Mouse (Mus musculus) midbrain, embryonic 16.5 days (tissue): Measurements from ENCODE around the gene Wdr25. TPM values are rescaled to one million over a fixed set of nuclear protein-coding genes. Genes with fewer than 3 reads are reported as not detected.

ENCODE experiments used
- ATAC-seq: fragments of 200-750 bp; cut with Nextera tagmentation; 2 replicates; pipeline ENCODE4 v1.8.0; 2017; ENCODE audit warnings: moderate TSS enrichment
- H3K27ac ChIP-seq: fragments of 300-500 bp; sonication (generic); 2 replicates; pipeline ENCODE4 v1.5.1; 2014; ENCODE audit warnings: mild to moderate bottlenecking, low read length, mixed read lengths
- H3K27me3 ChIP-seq: fragments of 300-500 bp; sonication (generic); 2 replicates; pipeline ENCODE4 v1.6.1; 2014; ENCODE audit warnings: low read depth, low read length, mixed read lengths; ENCODE audit not compliant: control insufficient read depth, insufficient read depth
- H3K36me3 ChIP-seq: fragments of 300-500 bp; sonication (generic); 2 replicates; pipeline ENCODE4 v1.6.1; 2014; ENCODE audit warnings: mild to moderate bottlenecking, low read length, moderate library complexity, mixed read lengths; ENCODE audit not compliant: control insufficient read depth, insufficient read depth
- H3K4me1 ChIP-seq: fragments of 300-500 bp; sonication (generic); 2 replicates; pipeline ENCODE4 v1.6.1; 2014; ENCODE audit warnings: mild to moderate bottlenecking, low read length, mixed read lengths; ENCODE audit not compliant: control insufficient read depth, insufficient read depth
- H3K4me2 ChIP-seq: fragments of 300-500 bp; sonication (generic); 2 replicates; pipeline ENCODE4 v1.6.1; 2014; ENCODE audit warnings: mild to moderate bottlenecking, low read length, mixed read lengths
- H3K4me3 ChIP-seq: fragments of 300-500 bp; sonication (generic); 2 replicates; pipeline ENCODE4 v1.5.1; 2014; ENCODE audit warnings: low read depth, mild to moderate bottlenecking, low read length, moderate library complexity, mixed read lengths
- H3K9ac ChIP-seq: fragments of 300-500 bp; sonication (generic); 2 replicates; pipeline ENCODE4 v1.6.1; 2014; ENCODE audit warnings: low read depth, low read length, mixed read lengths
- H3K9me3 ChIP-seq: fragments of 300-500 bp; sonication (generic); replicated peaks from 2 replicates; pipeline ENCODE4 v1.6.1; 2014; ENCODE audit warnings: mild to moderate bottlenecking, low read length, mixed read lengths; ENCODE audit not compliant: control insufficient read depth, poor library complexity, severe bottlenecking
- WGBS: fragments of 180-500 bp; shearing (Covaris S2); extraction: QIAGEN DNeasy Blood & Tissue Kit; methylation state at CpG from one replicate; pipeline ENCODE4 v1.1.7; 2014; 5-methylcytosine and 5-hydroxymethylcytosine counted together
- polyA plus RNA-seq: library from polyadenylated mRNA; unstranded; fragments of >200 nt; fragmentation: Nextera tagmentation; extraction: Ambion mirVana; gene quantifications from 2 replicates; pipeline ENCODE4 v1.2.1, GENCODE M21; 2015

The Wdr25 gene
- polyA plus RNA-seq, 1 experiment from 2014 or later: 6.3 TPM

DNA sequence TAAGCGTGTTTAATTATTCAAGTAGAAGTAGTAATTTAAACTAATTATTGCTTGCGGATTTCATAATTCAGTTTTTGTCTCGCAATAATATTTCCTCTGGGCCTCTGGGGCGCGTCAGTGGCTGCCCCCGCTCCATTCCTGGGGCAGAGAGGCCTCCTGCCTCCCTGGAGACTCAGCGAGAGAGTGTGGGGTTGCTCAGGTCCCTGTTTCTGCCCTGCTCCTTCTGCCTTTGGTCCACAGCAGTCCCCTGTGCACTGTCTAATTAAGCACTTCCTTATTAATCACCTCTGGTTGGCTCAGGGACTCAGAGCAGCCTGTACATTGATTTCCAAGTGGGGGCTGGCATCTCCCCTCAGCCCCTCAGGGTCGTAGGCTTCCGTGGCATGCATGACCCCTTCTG is 24.1 kb downstream of the Wdr25 start:
- WGBS: 28% methylated on average over 9 of the region's 9 CpGs
- Histone ChIP-seq H3K9me3 (no peaks in the 10 kb centered on the region), H3K27me3 (no peaks in the 10 kb centered on the region), H3K27ac (no peak overlapping the region), H3K9ac (no peak overlapping the region), H3K36me3 (no peaks in the 10 kb centered on the region), H3K4me1 (peaks cover 50% of the 10 kb centered on the region), H3K4me2 (no peak overlapping the region), H3K4me3 (no peak overlapping the region)
- ATAC-seq: no peak

DNA sequence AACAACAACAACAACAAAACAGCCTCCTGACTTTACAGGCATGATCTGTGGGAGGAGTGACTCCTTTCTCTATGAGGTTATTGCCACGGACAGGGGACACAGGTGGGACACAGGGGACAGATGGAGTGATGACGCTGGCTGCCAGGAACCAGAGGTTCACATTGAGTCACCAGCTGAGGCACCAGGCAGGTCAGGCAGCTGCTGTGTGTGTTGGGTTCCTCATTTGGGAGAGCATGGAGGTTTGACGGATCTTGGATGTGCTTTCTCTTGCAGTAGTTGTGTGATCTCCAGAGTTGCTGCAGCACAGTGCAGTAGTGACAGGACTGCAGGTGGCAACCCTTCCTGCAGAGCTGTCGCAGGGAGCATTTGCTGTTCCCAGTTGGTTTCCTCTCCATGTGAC is 25.3 kb downstream of the Wdr25 start:
- WGBS: 65% methylated on average over 4 of the region's 4 CpGs
- Histone ChIP-seq H3K36me3 (no peaks in the 10 kb centered on the region), H3K9me3 (no peaks in the 10 kb centered on the region), H3K4me1 (peaks cover 42% of the 10 kb centered on the region), H3K27me3 (no peaks in the 10 kb centered on the region), H3K4me2 (no peak overlapping the region), H3K27ac (no peak overlapping the region), H3K9ac (no peak overlapping the region), H3K4me3 (no peak overlapping the region)
- ATAC-seq: no peak

DNA sequence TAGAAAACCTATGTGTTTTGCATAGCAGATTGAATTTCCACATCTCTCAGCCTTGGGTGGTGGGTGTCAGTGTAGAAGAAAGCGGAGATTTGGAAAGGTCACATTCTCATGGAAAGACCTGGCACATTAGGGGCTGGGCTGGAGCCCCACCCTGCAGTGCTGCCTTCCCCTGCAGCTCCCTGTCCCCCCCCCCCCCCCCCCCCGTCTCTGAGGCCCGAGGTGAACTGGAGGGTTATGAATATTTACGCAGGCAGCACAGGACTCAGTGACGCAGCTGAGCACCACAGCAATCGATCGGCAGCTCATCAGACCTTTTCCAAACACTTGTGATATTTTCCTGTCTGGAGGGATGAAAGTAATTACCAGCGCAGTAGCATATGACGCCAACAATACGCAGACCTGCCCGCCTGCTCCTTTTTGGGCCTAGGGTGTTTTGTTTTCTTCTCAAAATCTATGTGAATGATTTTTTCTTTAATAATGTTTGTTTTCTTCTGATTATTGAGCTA is 33.2 kb downstream of the Wdr25 start:
- no peaks in the 10 kb centered on the region for H3K27me3 ChIP-seq
- 42% methylated on average over 9 of the region's 11 CpGs for WGBS
- H3K27ac ChIP-seq: no peak overlapping the region
- H3K4me1 ChIP-seq: peaks cover 14% of the 10 kb centered on the region; the same call in 1 of the 2 replicates
- ATAC-seq: no peak
- H3K4me2 ChIP-seq: no peak overlapping the region
- no peak overlapping the region for H3K9ac ChIP-seq
- no peak overlapping the region for H3K4me3 ChIP-seq
- H3K9me3 ChIP-seq: no peaks in the 10 kb centered on the region
- no peaks in the 10 kb centered on the region for H3K36me3 ChIP-seq

DNA sequence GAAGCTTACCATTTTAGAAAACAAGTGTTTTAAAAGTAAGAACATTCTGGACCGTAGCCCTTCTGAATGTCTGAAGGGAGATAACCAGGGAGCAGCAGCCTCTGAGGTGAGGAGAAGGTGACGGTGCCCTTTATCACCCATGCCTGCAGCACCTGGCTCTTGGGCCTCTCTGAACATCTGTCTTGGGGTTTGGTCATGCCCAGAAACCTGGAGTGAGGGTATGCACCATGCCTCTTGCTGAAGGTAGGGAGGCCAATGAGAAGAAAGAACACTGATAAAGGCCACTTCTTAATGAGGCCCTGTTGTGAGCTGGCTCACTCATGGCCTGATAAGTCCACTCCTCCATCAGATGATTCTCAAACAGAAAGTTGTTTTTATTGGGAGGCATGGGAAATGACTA is 34.8 kb downstream of the Wdr25 start:
- no peak overlapping the region for H3K9ac ChIP-seq
- no peaks in the 10 kb centered on the region for H3K36me3 ChIP-seq
- no peaks in the 10 kb centered on the region for H3K27me3 ChIP-seq
- no peak for ATAC-seq
- H3K4me3 ChIP-seq: no peak overlapping the region
- WGBS: 85% methylated on average over 2 of the region's 2 CpGs
- H3K27ac ChIP-seq: no peak overlapping the region
- H3K4me1 ChIP-seq: peaks cover 14% of the 10 kb centered on the region
- no peaks in the 10 kb centered on the region for H3K9me3 ChIP-seq
- H3K4me2 ChIP-seq: no peak overlapping the region

DNA sequence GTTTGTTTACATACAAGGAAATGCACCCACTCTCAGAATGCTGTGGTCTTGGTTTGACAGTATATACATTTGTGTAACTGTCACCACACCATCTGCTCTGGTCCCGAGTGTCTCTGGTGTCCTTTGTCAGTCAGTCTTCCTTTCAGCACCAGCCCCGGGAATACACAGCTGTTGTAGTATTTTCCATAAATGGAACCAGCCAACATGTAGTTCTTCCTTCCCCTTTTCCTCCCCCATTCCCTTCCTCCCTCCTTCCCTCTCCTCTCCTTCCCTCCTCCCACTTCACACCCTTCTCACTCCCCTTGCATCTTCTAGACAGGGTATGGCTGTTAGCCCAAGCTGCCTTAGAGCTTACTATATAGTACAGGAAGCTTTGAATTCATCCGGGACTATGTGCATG is 36.0 kb downstream of the Wdr25 start:
- peaks cover 14% of the 10 kb centered on the region for H3K4me1 ChIP-seq
- 70% methylated on average over 3 of the region's 3 CpGs for WGBS
- no peaks in the 10 kb centered on the region for H3K27me3 ChIP-seq
- H3K9me3 ChIP-seq: no peaks in the 10 kb centered on the region
- no peak for ATAC-seq
- H3K36me3 ChIP-seq: no peaks in the 10 kb centered on the region
- no peak overlapping the region for H3K9ac ChIP-seq
- no peak overlapping the region for H3K4me2 ChIP-seq
- no peak overlapping the region for H3K27ac ChIP-seq
- no peak overlapping the region for H3K4me3 ChIP-seq

DNA sequence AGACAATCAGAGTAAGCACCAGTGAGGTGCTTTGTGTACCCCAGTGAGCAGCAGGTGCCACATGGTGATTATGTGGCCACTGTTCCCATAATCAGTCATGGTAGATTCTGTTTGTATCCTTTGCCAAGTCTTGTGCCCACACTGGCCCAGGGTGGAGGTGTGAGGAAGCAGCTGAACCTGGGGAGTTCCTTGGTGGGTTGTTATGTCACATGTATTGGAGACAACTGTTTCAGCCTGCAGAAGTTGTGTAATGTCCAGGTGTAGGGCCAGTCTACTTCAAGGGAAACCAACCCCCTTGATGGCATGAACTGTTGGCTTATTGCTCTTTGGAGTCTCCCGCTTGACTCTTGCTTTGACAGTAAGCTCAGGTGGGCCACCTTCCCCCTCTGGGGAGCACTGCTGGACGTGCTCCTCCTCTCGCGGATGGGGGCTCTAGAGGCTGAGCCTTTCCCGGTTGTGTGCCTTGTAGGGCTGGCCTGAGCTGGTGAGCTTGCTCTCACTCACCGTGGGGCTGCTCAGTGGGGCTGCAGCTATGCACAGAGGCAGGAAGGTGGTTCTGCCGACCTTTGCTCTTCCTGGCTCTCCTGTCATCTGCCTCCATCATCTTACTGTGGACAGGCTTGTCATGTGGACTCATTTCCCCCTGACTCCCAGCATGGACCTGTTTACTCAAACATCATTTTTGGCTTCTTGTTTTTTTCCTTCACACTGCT is 38.1 kb downstream of the Wdr25 start:
- WGBS: 61% methylated on average over 7 of the region's 7 CpGs
- Histone ChIP-seq H3K4me3 (no peak overlapping the region), H3K27me3 (no peaks in the 10 kb centered on the region; the same call in 1 of the 2 replicates), H3K36me3 (no peaks in the 10 kb centered on the region), H3K9ac (no peak overlapping the region), H3K9me3 (no peaks in the 10 kb centered on the region), H3K4me2 (no peak overlapping the region), H3K4me1 (peaks cover 14% of the 10 kb centered on the region), H3K27ac (no peak overlapping the region)
- ATAC-seq: no peak

DNA sequence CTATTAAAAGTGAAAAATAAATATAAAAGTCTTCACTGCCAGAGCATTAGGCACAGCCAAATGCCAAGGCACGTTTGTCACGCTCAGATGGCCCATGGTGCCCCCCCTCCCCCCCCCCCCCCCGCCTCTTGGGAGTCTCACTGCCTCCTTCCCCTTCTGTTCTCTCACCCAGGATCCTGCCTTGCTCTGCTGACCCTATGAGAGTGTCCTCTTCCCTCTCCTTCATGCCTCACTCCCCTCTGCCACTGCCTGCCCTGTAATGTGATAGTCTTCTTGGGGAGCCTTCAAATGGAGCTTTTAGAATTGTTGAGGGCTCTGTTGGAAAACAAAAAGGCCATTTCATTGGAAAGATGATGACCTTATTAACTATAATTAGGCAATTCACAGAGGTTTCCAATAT is 38.7 kb downstream of the Wdr25 start:
- no peak for ATAC-seq
- peaks cover 10% of the 10 kb centered on the region for H3K4me1 ChIP-seq
- no peaks in the 10 kb centered on the region for H3K36me3 ChIP-seq
- H3K9me3 ChIP-seq: no peaks in the 10 kb centered on the region
- no peak overlapping the region for H3K9ac ChIP-seq
- no peak overlapping the region for H3K4me3 ChIP-seq
- H3K4me2 ChIP-seq: no peak overlapping the region
- H3K27ac ChIP-seq: no peak overlapping the region
- no peaks in the 10 kb centered on the region; the same call in 1 of the 2 replicates for H3K27me3 ChIP-seq
- 17% methylated on average over 2 of the region's 3 CpGs for WGBS

DNA sequence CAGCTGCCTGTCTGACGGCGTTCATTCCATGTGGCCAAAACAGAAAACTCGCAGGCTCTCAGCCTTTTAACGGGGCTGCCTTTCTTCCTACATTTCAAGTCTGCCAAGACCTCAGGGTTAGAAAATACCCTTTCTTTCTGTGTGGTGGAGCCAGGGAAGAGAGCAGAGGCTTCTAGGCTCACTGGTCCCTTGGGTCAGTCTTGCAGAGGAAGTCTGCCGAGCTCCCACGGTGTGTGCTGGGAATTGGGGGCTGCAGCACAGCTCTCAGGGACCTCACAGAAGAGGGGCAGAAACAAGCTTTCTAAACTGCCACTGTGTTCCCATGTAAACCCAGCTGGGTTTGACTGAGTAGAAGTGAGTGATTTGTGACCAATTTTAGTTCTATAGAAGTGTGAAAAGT is 40.8 kb downstream of the Wdr25 start:
- H3K9me3 ChIP-seq: no peaks in the 10 kb centered on the region
- H3K4me3 ChIP-seq: no peak overlapping the region
- 73% methylated on average over 6 of the region's 6 CpGs for WGBS
- no peak overlapping the region for H3K9ac ChIP-seq
- no peak overlapping the region for H3K27ac ChIP-seq
- no peaks in the 10 kb centered on the region for H3K36me3 ChIP-seq
- no peak overlapping the region for H3K4me2 ChIP-seq
- ATAC-seq: no peak
- H3K27me3 ChIP-seq: no peaks in the 10 kb centered on the region; the same call in 1 of the 2 replicates
- peaks cover 3% of the 10 kb centered on the region for H3K4me1 ChIP-seq

DNA sequence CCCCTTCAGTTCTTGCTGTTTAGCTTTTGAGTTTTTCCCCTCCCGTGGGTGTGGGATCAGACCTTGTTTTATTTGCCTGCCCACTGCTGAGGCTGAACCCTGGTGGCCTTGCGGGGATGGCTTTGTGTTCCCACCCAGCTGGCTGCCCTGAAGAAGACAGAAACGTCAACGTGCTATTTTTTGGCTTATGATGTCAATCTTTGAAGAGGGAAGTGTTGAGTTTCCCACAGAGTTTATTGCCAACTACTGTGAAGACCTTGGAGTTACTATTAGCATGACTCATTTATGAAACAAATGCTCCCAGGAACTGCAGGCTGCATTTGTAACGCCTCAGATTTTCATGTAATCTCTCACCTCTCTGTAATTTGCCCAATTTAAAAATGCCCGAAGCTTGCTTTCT is 43.4 kb downstream of the Wdr25 start:
- Histone ChIP-seq H3K4me2 (no peak overlapping the region), H3K27me3 (no peaks in the 10 kb centered on the region; the same call in 1 of the 2 replicates), H3K36me3 (no peaks in the 10 kb centered on the region), H3K9ac (no peak overlapping the region), H3K4me1 (peaks cover 3% of the 10 kb centered on the region), H3K9me3 (no peaks in the 10 kb centered on the region), H3K4me3 (no peak overlapping the region), H3K27ac (no peak overlapping the region)
- 48% methylated on average over 6 of the region's 6 CpGs for WGBS
- ATAC-seq: no peak
